Mouse (Mus musculus) embryo, embryonic 11 days (tissue): ENCODE results near the gene Olfr1416.
"Not testable (repeated sequence)": the region's sequence is repeated elsewhere in the genome, so short reads cannot be mapped to it uniquely, and the experiment has no call there.

ENCODE experiments used
- DNase-seq: peaks from one replicate; pipeline ENCODE4 v3.0.0-alpha.2; 2015

Gene Olfr1416

DNA sequence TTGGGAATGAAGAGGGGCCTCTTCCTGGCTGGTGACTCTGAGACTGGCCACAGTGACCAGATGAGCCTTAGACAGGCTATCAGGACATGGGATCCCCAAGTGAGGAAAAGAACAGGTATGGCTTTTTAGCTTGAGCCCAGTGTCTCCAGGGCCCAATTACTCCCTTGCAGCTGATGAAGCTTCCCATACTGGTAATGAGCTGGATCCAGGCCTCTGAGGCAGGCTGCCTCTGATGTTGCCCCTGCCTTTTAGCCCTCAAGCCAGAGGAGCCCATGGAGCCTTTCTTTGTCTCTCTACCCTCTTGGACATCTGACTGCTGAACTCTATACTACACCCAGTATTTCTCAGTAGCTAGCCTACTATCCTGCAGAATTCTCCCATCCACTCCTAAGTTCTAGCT is at the start of gene Olfr1416:
Gene Olfr1416 (minus strand): TSS at position 101 of the 400 bp plus-strand sequence.
- DNase-seq: no peak

DNA sequence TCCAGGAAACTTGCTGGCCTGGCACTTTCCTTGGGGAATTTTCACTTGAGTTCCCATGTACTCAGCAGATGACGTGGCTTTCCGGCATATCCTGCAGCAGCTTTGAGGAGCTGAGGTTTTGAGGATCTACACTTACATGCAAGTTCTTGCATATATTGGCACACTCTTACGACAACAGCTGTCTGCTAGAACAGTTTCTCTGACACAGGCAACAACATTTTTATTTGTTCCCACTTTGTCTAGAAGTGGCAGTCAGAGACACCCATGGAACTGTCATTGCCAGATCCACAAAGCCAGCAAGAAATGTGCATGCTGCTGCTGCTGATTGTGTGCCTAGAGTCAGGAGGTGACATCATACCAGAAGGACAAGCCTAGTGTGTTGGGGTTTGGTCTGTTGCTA is 38.9 kb upstream of the Olfr1416 start:
- no peak for DNase-seq

DNA sequence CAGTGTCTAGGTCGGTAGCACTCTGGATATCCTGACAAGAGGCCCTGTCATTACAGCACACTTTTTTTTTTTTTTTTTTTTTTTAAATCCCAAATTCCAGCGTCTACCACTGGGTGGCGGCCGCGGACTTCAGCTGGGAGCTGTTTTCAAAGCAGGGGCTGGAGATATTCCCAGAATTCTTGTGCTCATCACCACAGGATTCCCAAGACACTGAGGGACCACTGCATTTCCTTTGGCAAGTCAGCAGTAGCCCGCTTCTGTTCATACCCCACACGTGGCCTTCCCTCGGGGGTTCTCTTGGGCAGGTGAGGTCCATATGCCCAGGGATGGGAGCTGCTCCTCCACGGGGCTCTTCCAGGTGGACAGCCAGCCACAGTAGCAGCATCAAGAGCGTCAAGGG is 36.5 kb upstream of the Olfr1416 start:
- DNase-seq: peak; percentile 70

DNA sequence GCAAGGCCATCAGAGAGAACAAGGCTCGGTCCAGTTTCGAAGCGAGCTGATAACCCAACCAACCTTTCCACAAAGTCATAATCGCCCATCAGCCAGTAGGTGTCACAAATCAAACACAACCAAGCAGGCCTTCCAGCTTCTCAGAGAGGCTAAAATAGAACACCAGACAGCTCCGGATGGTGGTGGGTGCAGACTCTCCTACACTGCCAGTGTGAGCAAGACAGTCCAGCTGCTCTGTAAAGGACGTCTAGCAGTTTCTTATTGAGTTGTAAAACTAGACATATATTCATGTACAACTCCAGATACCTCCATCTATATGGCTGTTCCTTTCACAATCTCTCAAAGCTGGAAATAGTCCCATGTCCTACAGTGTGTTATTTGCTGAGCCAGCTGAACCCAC is 34.1 kb upstream of the Olfr1416 start:
- DNase-seq: no peak

DNA sequence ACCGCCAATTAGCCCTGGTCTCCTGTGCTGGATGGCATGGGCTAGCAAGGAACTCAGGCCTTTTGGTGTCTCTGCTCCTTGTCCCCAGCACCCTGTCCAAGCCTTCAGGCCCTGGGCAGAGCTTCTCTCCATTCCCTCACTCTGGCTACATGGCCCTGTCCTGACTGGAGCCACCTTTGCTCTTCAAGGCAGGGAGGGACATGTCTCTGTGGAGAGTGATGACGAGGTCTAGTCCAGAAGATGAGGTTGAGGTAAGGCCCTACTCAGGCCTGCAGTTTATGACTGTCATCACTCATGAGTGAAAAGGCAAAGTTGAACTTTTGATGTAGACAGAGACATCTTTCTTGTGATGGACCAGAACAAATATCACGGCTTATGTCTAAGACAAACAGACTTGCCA is 33.6 kb upstream of the Olfr1416 start, which contains the start of gene Olfr1414:
Gene Olfr1414 (minus strand): TSS at position 101 of the 400 bp plus-strand sequence.
- no peak for DNase-seq

DNA sequence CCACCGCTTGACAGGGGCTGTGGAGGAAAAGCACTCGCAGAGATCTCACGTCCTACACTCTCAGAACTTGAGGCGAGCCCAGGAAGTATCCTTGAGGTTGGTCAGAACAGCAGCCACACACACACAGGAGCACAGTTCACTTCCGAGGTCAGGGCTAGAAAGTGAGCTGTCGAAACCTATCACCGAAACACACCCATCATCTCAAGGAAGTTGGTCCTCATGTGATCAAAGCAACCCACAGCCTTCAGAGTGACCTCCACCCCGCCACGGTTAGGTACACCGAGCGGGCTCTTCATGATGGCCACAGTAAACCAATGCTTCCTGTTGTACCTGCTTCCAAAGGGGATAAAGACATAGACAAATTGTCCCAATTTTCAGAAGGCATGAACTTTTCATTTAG is 30.5 kb upstream of the Olfr1416 start:
- DNase-seq: no peak

DNA sequence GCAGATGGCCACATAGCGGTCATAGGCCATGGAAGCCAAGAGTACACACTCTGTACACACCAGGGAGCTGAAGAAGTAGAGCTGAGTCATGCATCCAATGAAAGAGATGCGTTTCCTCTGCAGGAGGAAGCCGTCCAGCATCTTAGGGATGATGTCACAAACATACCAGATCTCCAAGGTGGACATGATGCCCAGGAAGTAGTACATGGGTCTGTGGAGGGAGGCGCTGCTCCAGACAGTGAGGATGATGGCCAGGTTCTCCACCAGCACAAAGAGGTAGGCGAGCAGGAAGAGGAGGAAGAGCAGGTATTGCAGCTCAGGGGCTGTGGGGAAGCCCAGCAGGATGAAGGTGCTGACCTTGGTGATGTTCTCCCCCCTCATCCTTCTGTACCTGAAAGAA is 26.7 kb upstream of the Olfr1416 start:
- not testable (repeated sequence) for DNase-seq

DNA sequence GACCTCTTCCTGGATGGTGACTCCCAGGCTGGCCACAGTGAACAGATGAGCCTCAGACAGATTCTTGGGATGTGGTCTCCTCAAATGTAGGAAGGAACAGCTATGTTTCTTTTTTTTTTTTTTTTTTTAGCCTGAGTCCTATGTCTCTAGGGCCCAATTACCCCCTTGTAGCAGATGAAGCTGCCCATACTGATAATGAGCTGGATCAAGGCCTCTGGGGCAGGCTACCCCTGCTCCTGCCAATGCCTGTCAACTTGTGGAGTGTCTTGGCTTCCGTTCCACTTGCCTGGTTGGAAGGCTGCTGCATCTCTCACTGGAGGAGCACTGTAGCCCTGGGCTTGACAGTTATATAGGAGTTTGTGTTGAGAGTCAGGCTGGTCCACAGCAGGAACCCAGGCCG is 11.1 kb upstream of the Olfr1416 start, which contains the start of gene Olfr1415:
Gene Olfr1415 (minus strand): TSS at position 101 of the 400 bp plus-strand sequence.
- no peak for DNase-seq

DNA sequence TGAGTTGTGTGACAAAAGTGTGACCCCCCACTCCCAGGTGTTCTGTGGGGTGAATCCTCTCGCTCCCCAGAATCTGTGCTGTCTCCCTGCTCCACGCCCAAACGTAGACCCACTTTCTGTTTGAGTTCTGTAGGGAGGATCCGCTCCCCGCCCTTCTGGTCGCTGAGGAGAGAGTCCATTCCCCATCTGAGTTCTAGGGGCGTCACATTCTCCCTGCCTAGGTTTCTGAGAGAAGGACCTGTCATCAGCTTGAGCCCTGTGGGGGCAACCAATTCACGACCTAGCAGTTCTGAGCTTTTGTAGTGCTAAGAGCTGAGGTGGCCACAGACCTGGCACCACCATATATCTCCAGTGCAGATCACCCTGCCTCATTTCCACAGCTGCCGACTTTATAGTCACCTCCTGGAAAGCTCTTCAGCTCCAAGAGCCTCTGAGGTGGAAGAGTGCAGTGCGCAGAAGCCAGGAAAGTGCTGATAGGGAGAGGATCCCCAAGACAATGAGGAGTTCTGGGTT is 10.8 kb downstream of the Olfr1416 start:
- no peak for DNase-seq

DNA sequence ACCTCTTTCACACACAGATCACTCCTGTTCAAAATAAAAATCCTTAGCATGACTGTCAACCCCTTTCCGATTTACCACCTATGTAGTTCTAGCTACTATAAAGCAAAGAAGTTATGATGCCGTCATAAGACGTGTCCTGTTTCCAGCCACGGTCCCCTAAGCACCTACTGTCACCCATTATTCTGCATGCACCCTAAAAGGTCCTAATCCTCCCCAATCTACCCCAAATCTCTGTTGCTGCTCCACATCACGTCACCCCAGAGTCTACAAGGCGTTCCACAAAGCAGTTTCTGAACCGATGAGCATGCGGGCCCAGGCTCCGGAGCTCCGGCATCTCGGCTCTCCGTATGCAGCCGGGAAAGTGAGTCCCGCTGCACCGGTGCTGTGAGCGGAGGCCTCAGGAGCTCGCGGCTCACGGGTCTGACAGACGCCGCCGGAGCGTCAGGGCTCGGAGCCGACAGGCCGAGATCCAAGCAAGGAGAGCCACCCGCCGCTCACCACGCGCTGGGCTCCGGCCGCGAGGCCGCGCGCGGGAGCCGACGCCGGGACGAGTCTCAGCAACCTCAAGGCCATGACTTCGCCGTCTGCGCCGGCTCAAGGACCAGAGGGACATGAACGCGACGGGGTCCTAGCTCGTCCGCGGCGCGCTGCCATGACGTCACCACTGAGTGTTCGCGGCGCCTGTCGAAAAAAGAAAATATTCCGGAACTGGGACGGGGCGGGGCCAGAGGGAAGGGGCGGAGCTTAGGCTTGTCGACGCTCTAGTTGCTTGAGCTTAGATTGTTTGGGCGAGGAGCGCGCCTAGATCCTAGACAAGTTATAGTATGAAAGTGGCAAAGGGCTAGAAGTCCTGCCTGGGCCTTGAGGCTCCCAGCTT is 11.5 kb downstream of the Olfr1416 start, which contains the start of gene Ndufa10:
Gene Ndufa10 (minus strand): TSS at position 696 of the 877 bp plus-strand sequence.
- DNase-seq: peak; percentile 93

DNA sequence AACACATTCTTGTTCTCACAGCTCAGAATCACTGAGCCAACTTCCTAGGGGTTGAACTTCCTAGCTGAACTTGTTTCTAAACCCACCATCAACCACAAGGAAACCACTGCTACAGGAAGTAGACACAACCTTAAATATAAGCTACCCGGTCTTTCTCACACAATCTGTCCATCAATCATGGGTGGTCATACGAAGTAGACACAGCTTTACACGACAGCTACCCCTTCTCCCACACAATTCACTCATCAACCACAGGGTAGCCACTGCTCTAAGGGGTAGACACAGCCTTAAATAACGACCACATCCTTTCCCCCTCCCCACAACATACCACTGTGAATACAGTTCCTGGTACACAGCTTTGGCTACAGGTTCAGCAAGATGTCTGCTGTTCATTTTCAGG is 16.0 kb downstream of the Olfr1416 start:
- DNase-seq: no peak

DNA sequence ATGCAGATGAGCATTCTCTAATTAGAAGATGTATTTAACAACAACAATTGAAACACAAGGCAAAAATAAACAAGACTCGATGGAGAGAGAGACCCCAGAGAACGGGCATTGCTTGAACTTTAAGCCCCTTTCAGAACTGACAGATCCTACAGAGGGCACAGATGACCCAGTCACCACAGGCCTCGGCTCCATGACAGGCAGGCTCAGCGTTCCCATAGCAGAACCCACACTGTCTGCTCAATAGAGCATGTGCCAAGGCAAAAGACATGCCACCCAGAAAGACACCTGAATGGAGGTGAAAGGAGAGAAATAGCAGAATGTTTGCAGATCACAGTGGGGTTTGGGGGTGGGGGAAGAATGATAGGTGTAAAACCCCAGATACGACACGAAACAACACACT is 26.5 kb downstream of the Olfr1416 start:
- DNase-seq: no peak

DNA sequence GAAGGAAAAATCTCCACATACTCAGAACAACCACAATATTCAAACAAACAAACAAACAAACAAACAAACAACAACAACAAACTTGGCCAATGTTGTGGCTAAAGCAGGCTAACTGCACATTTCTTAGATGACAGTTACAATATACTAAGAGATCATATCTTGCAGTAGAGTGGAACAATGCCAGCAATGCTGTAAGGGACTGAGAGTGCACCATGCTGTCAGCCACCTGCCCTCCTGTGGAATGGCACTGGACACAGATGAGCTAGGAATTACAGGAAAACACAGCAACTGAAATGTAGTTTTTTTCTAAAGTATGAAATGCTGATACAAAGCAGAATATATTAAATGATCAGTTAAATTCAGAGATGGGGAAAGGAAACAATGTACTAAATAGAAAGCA is 27.2 kb downstream of the Olfr1416 start:
- DNase-seq: no peak

DNA sequence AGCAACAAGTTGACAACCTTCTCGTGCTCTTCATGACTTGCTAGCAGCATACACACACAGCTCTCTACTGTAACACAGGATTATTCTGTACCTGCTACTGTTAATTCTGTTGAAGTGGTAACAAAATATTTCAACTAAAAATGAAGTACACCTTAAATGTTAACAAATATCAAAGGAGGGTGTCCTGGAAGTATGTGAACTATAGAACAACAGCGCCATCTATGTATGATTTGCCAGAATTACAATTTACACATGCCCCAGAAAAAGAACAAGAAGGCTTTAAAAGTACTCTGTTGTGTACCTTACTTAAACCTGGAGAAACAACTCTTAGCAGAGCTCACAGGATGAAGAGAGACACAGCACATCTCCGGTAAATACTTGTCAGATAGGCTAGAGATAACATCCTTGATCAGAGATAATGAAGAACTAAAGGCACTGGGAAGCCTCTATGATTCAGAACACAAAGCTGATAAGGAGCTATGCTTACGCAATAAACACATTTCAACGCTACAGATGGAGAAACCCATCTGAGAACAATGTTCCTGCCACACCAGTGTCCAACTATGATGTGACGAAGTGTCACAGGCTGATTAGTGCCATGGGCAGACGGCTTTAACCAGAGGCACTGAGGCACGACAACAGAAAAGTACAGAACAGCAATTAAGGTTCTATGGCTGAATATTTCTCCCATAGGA is 31.0 kb downstream of the Olfr1416 start:
- DNase-seq: peak; percentile 51

DNA sequence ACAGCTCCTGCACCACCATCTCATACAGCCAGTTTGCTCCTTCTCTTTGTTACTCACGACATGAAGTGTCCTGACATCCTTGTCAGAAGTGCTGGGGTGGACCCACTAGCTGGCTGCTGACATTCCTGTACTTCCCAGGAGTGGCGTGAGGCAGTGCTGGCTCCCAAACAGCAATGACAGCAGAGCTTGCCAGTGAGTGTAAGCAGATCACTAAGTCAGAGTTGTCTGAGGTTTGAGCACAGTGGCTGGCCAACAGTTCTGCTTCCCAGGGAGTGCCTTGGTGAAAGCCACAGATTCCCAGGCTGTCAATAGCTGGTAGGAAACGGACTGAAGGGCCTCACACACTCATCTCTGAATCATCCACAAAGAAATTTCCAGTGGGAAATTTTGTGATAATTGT is 36.6 kb downstream of the Olfr1416 start:
- DNase-seq: no peak

DNA sequence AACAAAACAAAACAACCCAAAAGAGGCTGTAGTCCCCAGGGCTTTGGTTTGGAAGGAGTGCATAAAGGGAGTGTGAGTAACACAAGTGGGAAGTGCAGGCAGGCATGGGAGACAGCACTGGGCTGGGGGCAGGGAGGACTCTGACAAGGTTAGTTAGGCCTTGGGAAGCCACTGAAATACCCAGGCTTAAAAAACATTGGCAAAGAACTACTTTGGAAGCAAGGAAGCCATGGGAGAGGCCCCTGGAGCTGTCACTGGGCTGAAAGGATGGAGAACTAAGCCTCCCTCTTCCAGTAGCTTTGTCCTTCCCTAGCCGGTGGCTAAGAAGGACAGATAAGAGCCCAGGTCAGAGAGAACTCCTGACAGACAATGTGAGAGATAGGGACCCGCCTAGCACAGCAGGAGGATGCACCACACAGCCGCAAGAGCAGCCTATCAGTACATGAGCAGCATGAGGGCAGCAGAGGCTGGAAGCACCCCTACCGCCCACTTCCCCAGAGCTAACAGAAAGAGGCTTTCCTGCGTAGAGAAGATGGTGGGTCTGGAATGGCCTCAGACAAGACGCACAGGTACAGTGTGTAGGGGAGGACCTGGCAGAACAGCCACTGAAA is 43.4 kb downstream of the Olfr1416 start:
- DNase-seq: no peak

DNA sequence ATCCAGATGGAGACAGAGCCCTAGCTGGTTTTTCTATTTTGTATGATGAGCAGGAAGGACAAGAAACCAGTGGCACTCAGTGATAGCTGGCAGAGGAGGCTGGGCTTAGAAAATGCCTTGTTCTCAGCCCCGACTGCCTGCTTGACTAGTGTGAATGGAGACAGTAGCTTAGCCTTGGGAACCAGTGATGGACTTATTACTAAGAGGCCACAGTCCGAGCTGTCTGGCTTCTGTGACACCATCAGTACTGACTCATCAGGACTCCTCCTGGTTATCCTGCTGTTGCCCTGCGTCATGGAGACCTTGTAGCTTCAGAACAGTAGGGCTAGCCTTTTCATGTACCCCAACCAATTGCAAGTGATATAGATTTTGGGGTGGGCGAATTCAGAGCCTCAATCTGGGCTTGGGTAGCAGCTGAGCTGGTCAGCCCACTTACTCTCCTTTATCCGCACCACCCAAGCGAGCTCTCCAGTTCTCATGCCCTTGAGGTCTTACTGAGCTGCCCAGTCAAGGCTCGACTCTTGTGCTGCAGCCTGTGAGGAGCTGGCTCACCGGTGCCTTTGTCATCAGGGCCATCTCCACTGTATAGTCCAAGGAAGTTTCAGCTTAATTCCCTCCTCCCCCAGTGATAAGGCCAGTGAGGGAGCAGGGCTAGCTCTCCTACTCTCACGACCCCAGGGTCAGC is 44.7 kb downstream of the Olfr1416 start:
- no peak for DNase-seq

DNA sequence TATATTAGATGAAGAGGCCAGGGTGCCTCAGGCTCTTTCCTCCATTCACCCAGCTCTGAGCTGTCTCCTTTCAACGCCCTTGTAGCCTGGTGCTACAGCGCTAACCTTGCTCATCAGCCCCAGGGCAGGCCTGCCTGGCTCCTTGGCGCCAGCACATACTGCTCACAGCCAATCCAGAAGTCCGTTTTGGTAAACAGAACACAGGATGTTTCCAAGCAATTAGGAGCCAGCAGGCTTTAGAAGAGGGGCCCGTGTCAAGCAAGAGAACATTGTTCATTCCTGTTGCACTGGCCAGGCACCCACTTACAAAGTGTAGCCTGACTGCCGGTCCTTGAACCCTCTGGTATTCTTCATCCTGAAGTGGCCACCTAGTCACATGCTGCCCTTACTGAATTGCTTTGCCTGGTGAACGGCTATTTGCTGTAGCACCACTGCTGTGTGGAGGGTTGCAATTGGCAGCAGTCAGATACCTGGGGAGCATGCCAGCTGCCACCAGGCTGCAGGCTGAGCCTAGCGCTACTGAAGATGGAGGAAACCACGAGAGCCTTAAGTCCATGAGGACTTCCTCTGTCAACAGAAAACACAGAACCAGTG is 47.1 kb downstream of the Olfr1416 start:
- peak; percentile 17 for DNase-seq

DNA sequence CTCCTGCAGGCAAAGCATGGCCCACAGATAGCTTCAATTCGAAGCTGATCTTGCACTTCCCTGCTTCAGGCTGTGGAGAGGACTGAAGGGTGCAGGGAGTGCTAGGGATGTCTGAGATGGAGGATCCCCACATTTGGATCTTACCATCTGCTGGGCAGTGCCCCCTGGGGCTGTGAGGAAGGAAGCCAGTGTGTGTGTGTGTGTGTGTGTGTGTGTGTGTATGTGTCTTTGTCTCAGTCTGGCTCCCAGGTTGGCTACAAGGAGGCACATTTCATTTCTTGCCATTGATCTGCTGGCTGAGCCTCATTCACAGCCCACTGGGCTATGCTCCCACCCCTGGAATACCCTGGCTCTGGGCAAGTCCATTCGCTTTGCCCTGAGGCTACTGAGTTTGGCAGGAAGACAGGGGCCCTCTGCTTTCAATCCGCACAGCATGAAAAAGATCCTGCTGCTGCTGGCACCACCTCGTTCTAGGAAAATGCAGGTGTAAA is 48.0 kb downstream of the Olfr1416 start:
- DNase-seq: no peak

DNA sequence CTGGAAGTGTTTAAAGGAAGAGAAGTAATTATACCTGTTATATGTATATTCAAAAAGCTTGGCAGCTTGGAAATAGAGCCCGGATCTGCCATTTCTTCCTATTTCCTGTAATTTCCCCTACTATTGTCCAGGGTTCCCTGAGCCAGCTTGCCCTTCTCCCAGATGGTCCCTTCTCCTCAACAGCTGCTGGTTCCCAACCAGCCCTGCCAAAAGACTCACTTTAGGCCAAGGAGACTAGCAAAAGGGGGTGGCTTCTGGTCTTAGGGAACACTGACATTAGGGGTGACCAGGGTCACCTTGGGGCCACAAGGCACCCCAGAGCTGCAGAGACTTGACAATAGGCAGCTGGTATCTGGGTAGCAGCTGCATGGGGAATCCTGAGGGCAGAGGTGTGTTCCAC is 49.9 kb downstream of the Olfr1416 start:
- DNase-seq: no peak

DNA sequence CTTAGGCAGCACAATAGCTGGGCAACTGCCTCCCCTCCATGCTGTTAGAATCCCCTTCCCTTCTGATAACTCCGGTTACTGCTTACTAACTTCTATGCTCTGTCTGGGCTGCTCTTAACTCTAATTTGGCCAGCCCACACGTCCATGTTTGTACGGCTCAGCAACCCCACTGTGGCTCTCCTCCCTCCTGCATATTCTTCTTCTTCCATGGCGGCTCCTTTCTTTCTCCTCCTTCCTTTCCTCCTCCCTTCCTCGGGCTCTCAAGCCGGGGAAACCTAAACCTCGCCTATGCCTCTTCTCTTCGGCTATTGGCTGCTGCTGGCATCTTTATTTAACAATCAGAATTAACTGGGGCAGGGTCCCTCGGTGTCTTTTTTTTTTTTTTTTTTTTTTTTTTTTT is 52.1 kb downstream of the Olfr1416 start:
- no peak for DNase-seq

DNA sequence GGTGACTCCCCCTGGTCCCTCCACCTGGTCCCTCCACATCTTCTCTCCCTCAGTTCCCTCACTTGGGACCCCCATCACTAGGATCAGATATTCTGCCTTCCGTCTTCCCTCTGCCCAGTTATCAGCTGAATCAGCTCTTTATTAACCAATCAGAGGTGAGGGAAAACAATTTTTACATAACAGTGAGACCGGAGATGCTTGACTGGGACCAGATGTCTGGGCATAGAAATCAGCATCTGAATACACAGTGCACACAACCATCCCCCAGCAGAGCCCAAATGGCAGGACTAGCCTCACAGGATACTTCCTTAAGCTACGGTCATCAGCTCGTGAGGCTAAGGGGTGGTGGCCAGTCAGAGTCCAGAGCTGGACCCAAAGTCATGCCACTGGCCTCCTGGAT is 52.8 kb downstream of the Olfr1416 start:
- peak; percentile 26 for DNase-seq
